Mouse (Mus musculus) bone marrow, adult 2 months (tissue): Measurements from ENCODE around the gene Col12a1.

ENCODE experiments used
- CTCF ChIP-seq: fragments of 200-500 bp; IDR thresholded peaks from 2 replicates; pipeline ENCODE4 v1.5.1; 2011; ENCODE audit warnings: low read length, control low read depth; ENCODE audit not compliant: control insufficient read depth, insufficient read depth
- POLR2A ChIP-seq: fragments of 200-500 bp; IDR thresholded peaks from 2 replicates; pipeline ENCODE4 v1.6.1; 2011; ENCODE audit warnings: low read depth, mild to moderate bottlenecking, control low read depth, low read length, borderline replicate concordance; ENCODE audit not compliant: control insufficient read depth

- TF ChIP-seq CTCF (no peak), POLR2A (no peak)
These were observed 31.4 kb downstream of the Col12a1 start for GRCm38 (mm10) chr9:79687227-79687626.
